Mouse (Mus musculus): ENCODE data around the gene Rassf4. TPM values are rescaled to one million over a fixed set of nuclear protein-coding genes. Genes with fewer than 3 reads are reported as not detected.

The Rassf4 gene
- 4.4 and 4.5 TPM in 2 replicates for polyA plus RNA-seq (2021; fragmentation: Nextera tagmentation)
- long read RNA-seq, experiment 1, full-length matches to known transcripts, result 4 of 10 reads
- long read RNA-seq, experiment 1, partial matches to known transcripts, result 0 of 10 reads
- long read RNA-seq, experiment 1, other reads (novel, unspliced or antisense), result 6 of 10 reads
- long read RNA-seq, experiment 2, partial matches to known transcripts, result 0 of 7 reads
- long read RNA-seq, experiment 2, other reads (novel, unspliced or antisense), result 4 of 7 reads

DNA sequence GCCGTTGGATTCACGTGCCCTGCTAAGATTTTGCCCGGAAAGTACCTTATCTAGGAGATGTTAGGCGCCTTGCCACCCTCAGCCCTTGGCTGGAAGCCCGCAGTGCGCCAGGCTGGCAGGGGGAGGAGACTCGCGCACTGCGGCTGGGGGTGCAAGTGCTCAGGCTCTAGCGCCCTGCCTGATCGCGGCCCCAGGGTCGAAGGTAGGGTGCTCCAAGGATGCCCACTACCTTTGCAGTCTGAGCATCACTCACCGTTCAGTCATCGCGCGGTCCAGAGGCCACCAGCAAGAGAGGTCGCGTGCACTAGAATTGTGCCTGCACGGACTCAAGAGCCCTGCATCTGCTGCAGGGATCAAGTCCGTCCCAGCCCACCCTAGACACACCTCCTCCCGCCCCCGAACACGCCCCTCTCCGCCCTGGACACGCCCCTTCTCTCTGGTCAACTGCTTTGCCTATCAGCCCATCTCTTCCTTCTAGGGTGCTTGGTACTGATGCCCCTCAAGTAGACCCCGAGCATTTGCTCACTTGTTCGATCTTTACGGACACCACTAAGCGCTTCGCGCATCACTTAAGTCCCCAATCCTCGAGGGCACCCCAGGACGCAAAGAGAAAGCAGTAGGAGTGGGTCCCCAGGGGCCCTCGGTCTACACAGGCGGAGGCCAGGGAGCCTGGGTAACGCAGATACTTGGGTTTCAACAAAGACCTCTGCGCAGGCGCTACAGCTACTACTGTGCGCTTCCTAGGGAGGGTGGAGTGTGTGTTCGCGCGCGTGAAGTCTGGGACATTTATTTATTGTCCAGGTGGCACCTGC is at the start of gene Rassf4:
Gene Rassf4 (minus strand): TSS at position 482 of the 812 bp plus-strand sequence.

DNA sequence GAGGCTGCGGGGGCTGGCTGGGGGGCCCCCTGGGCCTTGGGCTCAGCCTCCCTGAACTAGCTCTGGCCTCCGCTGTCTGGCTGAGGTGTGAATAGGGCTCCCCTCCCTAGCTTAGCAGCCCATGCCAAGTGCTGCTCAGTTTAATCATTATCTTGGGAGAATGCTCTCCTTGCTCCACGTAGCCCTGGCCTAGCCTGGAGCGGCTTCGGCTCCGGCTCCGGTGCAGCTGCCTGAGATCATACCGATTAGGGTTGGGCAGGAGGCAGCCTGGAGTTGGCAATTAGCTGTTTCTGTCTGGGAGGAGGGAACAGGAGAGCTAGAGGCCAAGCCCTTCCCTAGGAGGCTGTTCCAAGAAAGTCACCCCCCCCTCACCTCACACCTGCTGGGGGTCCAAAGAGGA is 42.9 kb upstream of the Rassf4 start, which contains the start of gene Tmem72:
Gene Tmem72 (minus strand): TSS at position 248 of the 400 bp plus-strand sequence.

DNA sequence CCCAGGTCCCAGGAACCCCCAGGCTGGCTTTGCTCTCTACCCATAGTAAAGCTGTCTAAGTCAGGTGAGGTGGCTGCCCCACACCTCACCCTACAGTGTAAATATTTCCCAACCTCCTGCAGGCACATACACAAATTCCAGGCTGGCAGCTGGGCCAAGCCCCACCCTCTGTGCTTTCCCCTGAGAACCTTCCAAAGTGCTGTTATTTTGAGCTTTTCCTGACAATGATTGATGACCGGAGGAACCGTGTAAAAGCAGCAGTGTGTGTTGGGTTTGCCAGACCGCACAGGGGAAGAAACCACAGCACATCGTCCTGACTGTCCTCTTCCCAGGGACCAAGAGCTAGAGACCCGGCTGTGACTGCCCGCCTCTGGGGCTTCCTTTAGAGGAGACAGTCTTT is 23.3 kb downstream of the Rassf4 start, which contains the start of gene Depp1:
Gene Depp1 (plus strand): TSS at position 204 of the 400 bp plus-strand sequence.

DNA sequence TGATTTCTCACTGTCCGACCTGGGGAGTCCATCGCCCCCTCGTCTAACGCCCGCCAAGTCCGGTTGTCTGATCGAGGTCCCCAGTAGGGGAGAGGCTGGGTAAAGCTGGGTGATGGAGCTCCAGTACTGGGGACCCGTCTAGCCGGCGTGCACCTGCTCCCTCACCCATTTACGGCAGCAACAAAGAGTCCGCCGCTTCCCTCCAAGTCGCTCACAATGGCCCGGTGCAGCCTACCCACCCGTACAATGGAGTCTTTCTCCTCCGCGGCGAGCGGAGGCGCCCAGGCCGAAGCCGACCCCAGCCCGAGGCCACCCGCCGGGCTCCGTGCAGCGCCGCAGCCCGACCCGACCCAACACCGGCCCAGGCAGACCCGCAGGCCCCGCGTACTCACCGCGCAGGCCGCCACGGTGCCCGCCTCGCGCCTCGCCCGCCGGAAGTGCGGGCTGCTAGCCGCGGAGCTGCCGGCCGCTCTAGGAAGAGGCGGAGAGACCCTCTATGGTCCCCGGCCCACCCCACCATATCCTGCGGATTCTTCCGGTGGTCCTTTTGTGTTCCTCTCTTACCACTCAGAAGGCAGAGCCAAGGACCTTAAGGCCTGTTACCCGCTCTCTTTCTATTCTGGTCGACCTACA is 45.1 kb downstream of the Rassf4 start, which contains the start of gene Zfp422:
Gene Zfp422 (minus strand): TSS at position 461 of the 633 bp plus-strand sequence.

DNA sequence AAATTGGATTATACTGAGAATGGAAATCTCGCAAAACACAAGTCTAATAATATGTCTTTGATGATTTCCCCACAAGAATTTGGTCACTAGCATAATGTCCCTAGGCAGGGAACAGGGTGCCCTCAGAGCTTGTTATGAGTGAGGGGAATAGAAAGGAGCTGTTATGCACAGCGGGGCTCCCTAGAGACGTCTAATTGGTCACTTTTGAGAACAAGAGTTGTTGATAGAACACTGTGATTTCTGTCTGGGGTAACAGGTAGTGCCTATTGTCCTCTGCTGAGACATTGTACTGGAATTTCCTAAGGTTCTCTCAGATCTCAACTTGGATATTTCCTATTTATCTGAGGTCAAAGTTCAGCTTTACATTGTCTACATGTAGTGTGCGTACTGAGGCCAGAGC is 89.7 kb downstream of the Rassf4 start, which contains the start of gene Olfr215:
Gene Olfr215 (minus strand): TSS at position 101 of the 400 bp plus-strand sequence.

Other genes with a start within 250 kb of the Rassf4 start
- 0.44 and 0.45 TPM in 2 replicates for gene Alox5, start 212.8 kb downstream of the Rassf4 start, polyA plus RNA-seq (2021; fragmentation: Nextera tagmentation)
- gene Olfr211, start 184.9 kb downstream of the Rassf4 start, polyA plus RNA-seq (2021; fragmentation: Nextera tagmentation), result not detected in 2 replicates
- gene Olfr212, start 167.4 kb downstream of the Rassf4 start, polyA plus RNA-seq (2021; fragmentation: Nextera tagmentation), result not detected in 2 replicates
- gene Olfr213, start 135.5 kb downstream of the Rassf4 start, polyA plus RNA-seq (2021; fragmentation: Nextera tagmentation), result not detected in 2 replicates
- 0.16 and 0.64 TPM in 2 replicates for gene Gm5580, start 122.8 kb downstream of the Rassf4 start, polyA plus RNA-seq (2021; fragmentation: Nextera tagmentation)
- not detected in 2 replicates for gene Olfr214, start 119.7 kb downstream of the Rassf4 start, polyA plus RNA-seq (2021; fragmentation: Nextera tagmentation)
- not detected in 2 replicates for gene Olfr215, start 89.8 kb downstream of the Rassf4 start, polyA plus RNA-seq (2021; fragmentation: Nextera tagmentation)
- gene Zfp422, start 45.0 kb downstream of the Rassf4 start, polyA plus RNA-seq (2021; fragmentation: Nextera tagmentation), result 18.2 and 24.3 TPM in 2 replicates
- 0.59 and 1.3 TPM in 2 replicates for gene Depp1, start 23.3 kb downstream of the Rassf4 start, polyA plus RNA-seq (2021; fragmentation: Nextera tagmentation)
- 0.03 TPM in 1 of 2 replicates, not detected in the other for gene Tmem72, start 43.0 kb upstream of the Rassf4 start, polyA plus RNA-seq (2021; fragmentation: Nextera tagmentation)

All from left cerebral cortex, adult 6 months (tissue).